Mouse (Mus musculus) liver, embryonic 14.5 days (tissue): ENCODE results near the gene Tmsb10. TPM values are rescaled to one million over a fixed set of nuclear protein-coding genes. Genes with fewer than 3 reads are reported as not detected.
A peak's percentile ranks its signal among the peaks of the same experiment; 100 is the strongest.

ENCODE experiments used
- ATAC-seq: fragments of 200-750 bp; cut with Nextera tagmentation; 2 replicates; pipeline ENCODE4 v1.8.0; 2017; ENCODE audit warnings: moderate number of reproducible peaks, mild to moderate bottlenecking, moderate library complexity; ENCODE audit not compliant: insufficient read depth
- DNase-seq, 3 experiments: peaks; one replicate each; pipeline ENCODE4 v3.0.0-alpha.2; 2012 to 2013; ENCODE audit warnings: low read depth in 3 of 3, low spot score in 3 of 3
- H3K27ac ChIP-seq: fragments of 300-500 bp; sonication (generic); 2 replicates; pipeline ENCODE4 v1.5.1; 2014; ENCODE audit warnings: moderate library complexity, mild to moderate bottlenecking, control low read depth, inconsistent platforms
- H3K27me3 ChIP-seq: fragments of 300-500 bp; sonication (generic); 2 replicates; pipeline ENCODE4 v1.6.1; 2014; ENCODE audit warnings: mild to moderate bottlenecking, low read length, moderate library complexity; ENCODE audit not compliant: control insufficient read depth, insufficient read depth
- H3K36me3 ChIP-seq: fragments of 300-500 bp; sonication (generic); replicated peaks from 2 replicates; pipeline ENCODE4 v1.6.1; 2014; ENCODE audit warnings: low read depth; ENCODE audit not compliant: control insufficient read depth, insufficient read depth
- H3K4me1 ChIP-seq, 2 experiments: fragments of 200-500 bp in 1 of 2; fragments of 300-500 bp in 1 of 2; sonication (generic) in 1 of 2; replicated peaks; 2 replicates each; pipeline ENCODE4 v1.6.1; 2012 to 2014; ENCODE audit warnings: antibody characterized with exemption in 1 of 2, inconsistent platforms in 1 of 2, low read length in 1 of 2; ENCODE audit not compliant: control insufficient read depth in 2 of 2, insufficient read depth in 2 of 2
- H3K4me2 ChIP-seq: fragments of 300-500 bp; sonication (generic); 2 replicates; pipeline ENCODE4 v1.6.1; 2014; ENCODE audit warnings: low read depth, mild to moderate bottlenecking, control low read depth, moderate library complexity
- H3K4me3 ChIP-seq, 2 experiments: fragments of 200-500 bp in 1 of 2; fragments of 300-500 bp in 1 of 2; sonication (generic) in 1 of 2; 2 replicates each; pipeline ENCODE4 v1.5.1; 2012 to 2014; ENCODE audit warnings: low read depth in 2 of 2, low read length in 2 of 2, mild to moderate bottlenecking in 2 of 2, control low read depth in 1 of 2, inconsistent platforms in 1 of 2, moderate library complexity in 1 of 2; ENCODE audit not compliant: insufficient read depth in 1 of 2
- H3K9ac ChIP-seq: fragments of 300-500 bp; sonication (generic); replicated peaks from 2 replicates; pipeline ENCODE4 v1.6.1; 2014; ENCODE audit warnings: mild to moderate bottlenecking, control low read depth, moderate library complexity
- H3K9me3 ChIP-seq: fragments of 300-500 bp; sonication (generic); 2 replicates; pipeline ENCODE4 v1.6.1; 2016; ENCODE audit warnings: low read length, mixed read lengths; ENCODE audit not compliant: control insufficient read depth
- CTCF ChIP-seq: IDR thresholded peaks from 2 replicates; pipeline ENCODE4 v1.5.1; 2016; ENCODE audit warnings: antibody characterized with exemption, low read depth, control low read depth
- EP300 ChIP-seq: IDR thresholded peaks from 2 replicates; pipeline ENCODE4 v1.6.1; 2016; ENCODE audit warnings: antibody characterized with exemption, low read depth
- WGBS: fragments of 180-500 bp; shearing (Covaris S2); extraction: QIAGEN DNeasy Blood & Tissue Kit; methylation state at CpG from one replicate; pipeline ENCODE4 v1.1.7; 2014; ENCODE audit not compliant: insufficient replicate concordance; 5-methylcytosine and 5-hydroxymethylcytosine counted together
- polyA plus RNA-seq, 2 experiments: library from polyadenylated mRNA; depleted of rRNA in 1 of 2; stranded (reverse) in 1 of 2; unstranded in 1 of 2; fragments of >200 nt; fragmentation: Nextera tagmentation in 1 of 2; extraction: Ambion mirVana in 1 of 2; gene quantifications; 2 replicates each; pipeline versions ENCODE4 v1.2.1 to v1.2.3; 2012 to 2014

The Tmsb10 gene
- polyA plus RNA-seq, 2 experiments, result 131 to 210 TPM

GRCm38 (mm10) chr6:72937859-72938258 is 20.7 kb downstream of the Tmsb10 start:
- H3K4me2 ChIP-seq, result 0 out of 2 replicates have a peak overlapping the region, but pooled peaks have one; percentile 8
- H3K4me3 ChIP-seq, result no peak overlapping the region
- no peak for TF ChIP-seq EP300
- TF ChIP-seq CTCF, result no peak
- H3K4me1 ChIP-seq, result 0 out of 4 replicates have a peak, but pooled peaks cover 0 to 2% of the 10 kb centered on the region in 2 experiments
- no peak overlapping the region for H3K27ac ChIP-seq
- H3K9ac ChIP-seq, result no peak overlapping the region
- no peaks in the 10 kb centered on the region for H3K27me3 ChIP-seq
- DNase-seq (no peak), ATAC-seq (no peak)
- H3K9me3 ChIP-seq, result no peaks in the 10 kb centered on the region
- 18% methylated on average over 5 of the region's 5 CpGs for WGBS
- H3K36me3 ChIP-seq, result no peaks in the 10 kb centered on the region

GRCm38 (mm10) chr6:72937430-72937829 is 21.1 kb downstream of the Tmsb10 start:
- ATAC-seq, result no peak
- WGBS, result 37% methylated on average over 3 of the region's 3 CpGs
- no peak overlapping the region for H3K4me2 ChIP-seq
- no peaks in the 10 kb centered on the region for H3K27me3 ChIP-seq
- H3K4me3 ChIP-seq, result no peak overlapping the region
- no peak overlapping the region for H3K27ac ChIP-seq
- no peaks in the 10 kb centered on the region for H3K9me3 ChIP-seq
- DNase-seq, result no peak
- TF ChIP-seq CTCF, result no peak
- no peak for TF ChIP-seq EP300
- H3K36me3 ChIP-seq, result no peaks in the 10 kb centered on the region
- H3K9ac ChIP-seq, result no peak overlapping the region
- H3K4me1 ChIP-seq, result 0 out of 4 replicates have a peak, but pooled peaks cover 0 to 2% of the 10 kb centered on the region in 2 experiments

DNA sequence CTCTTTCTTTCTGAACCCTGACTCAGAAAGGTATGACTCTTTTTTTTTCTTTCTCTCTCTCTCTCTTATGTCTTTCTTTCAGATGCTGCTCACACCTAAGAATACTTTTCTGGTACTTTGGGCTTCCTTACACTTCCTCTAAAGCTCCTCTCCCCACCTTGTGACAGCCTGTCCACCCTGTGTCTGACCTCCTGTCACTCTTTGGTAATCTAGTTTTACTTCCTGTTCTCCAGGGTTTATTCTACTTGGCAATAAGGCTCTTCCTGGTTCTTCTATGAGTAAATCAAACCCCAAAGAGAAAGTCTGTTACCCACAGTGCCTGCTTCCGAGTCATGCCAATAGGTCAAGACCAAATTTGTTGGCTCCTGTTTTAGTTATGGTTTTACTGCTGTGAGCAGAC is 25.6 kb downstream of the Tmsb10 start:
- H3K4me3 ChIP-seq, result no peak overlapping the region
- H3K4me1 ChIP-seq, result 0 out of 4 replicates have a peak, but pooled peaks cover 0 to 2% of the 10 kb centered on the region in 2 experiments
- WGBS, result 56% methylated on average over 1 of the region's 1 CpGs
- TF ChIP-seq CTCF (no peak), EP300 (no peak)
- no peaks in the 10 kb centered on the region for H3K36me3 ChIP-seq
- ATAC-seq (no peak), DNase-seq (no peak)
- no peak overlapping the region for H3K4me2 ChIP-seq
- no peaks in the 10 kb centered on the region for H3K9me3 ChIP-seq
- H3K27ac ChIP-seq, result no peak overlapping the region
- no peak overlapping the region for H3K9ac ChIP-seq
- H3K27me3 ChIP-seq, result no peaks in the 10 kb centered on the region

- H3K27me3 ChIP-seq, result no peaks in the 10 kb centered on the region
- H3K4me1 ChIP-seq, result 0 out of 4 replicates have a peak, but pooled peaks cover 0 to 2% of the 10 kb centered on the region in 2 experiments
- ATAC-seq (no peak), DNase-seq (no peak)
- H3K4me2 ChIP-seq, result no peak overlapping the region
- TF ChIP-seq CTCF, result no peak
- TF ChIP-seq EP300, result no peak
- H3K4me3 ChIP-seq, result no peak overlapping the region
- H3K9ac ChIP-seq, result no peak overlapping the region
- H3K36me3 ChIP-seq, result no peaks in the 10 kb centered on the region
- H3K27ac ChIP-seq, result no peak overlapping the region
- 52% methylated on average over 3 of the region's 3 CpGs for WGBS
- no peaks in the 10 kb centered on the region for H3K9me3 ChIP-seq
Observed at GRCm38 (mm10) chr6:72931533-72931932, 27.0 kb downstream of the Tmsb10 start.

- ATAC-seq (no peak), DNase-seq (no peak)
- Histone ChIP-seq H3K4me3 (no peak overlapping the region), H3K4me1 (0 out of 4 replicates have a peak, but pooled peaks cover 0 to 2% of the 10 kb centered on the region in 2 experiments), H3K4me2 (no peak overlapping the region), H3K36me3 (no peaks in the 10 kb centered on the region), H3K9me3 (no peaks in the 10 kb centered on the region), H3K9ac (no peak overlapping the region), H3K27ac (no peak overlapping the region), H3K27me3 (no peaks in the 10 kb centered on the region)
- no peak for TF ChIP-seq CTCF
- WGBS, result 69% methylated on average over 4 of the region's 4 CpGs
Observed at GRCm38 (mm10) chr6:72929795-72930398, 28.7 kb downstream of the Tmsb10 start.
